Mouse (Mus musculus) midbrain, embryonic 16.5 days (tissue): ENCODE results near the gene Actl6b. TPM values are rescaled to one million over a fixed set of nuclear protein-coding genes. Genes with fewer than 3 reads are reported as not detected.

Experiments used
- ATAC-seq: fragments of 200-750 bp; cut with Nextera tagmentation; 2 replicates; pipeline ENCODE4 v1.8.0; 2017; ENCODE audit warnings: moderate TSS enrichment
- H3K27ac ChIP-seq: fragments of 300-500 bp; sonication (generic); 2 replicates; pipeline ENCODE4 v1.5.1; 2014; ENCODE audit warnings: mild to moderate bottlenecking, low read length, mixed read lengths
- H3K27me3 ChIP-seq: fragments of 300-500 bp; sonication (generic); 2 replicates; pipeline ENCODE4 v1.6.1; 2014; ENCODE audit warnings: low read depth, low read length, mixed read lengths; ENCODE audit not compliant: control insufficient read depth, insufficient read depth
- H3K36me3 ChIP-seq: fragments of 300-500 bp; sonication (generic); 2 replicates; pipeline ENCODE4 v1.6.1; 2014; ENCODE audit warnings: mild to moderate bottlenecking, low read length, moderate library complexity, mixed read lengths; ENCODE audit not compliant: control insufficient read depth, insufficient read depth
- H3K4me1 ChIP-seq: fragments of 300-500 bp; sonication (generic); 2 replicates; pipeline ENCODE4 v1.6.1; 2014; ENCODE audit warnings: mild to moderate bottlenecking, low read length, mixed read lengths; ENCODE audit not compliant: control insufficient read depth, insufficient read depth
- H3K4me2 ChIP-seq: fragments of 300-500 bp; sonication (generic); 2 replicates; pipeline ENCODE4 v1.6.1; 2014; ENCODE audit warnings: mild to moderate bottlenecking, low read length, mixed read lengths
- H3K4me3 ChIP-seq: fragments of 300-500 bp; sonication (generic); 2 replicates; pipeline ENCODE4 v1.5.1; 2014; ENCODE audit warnings: low read depth, mild to moderate bottlenecking, low read length, moderate library complexity, mixed read lengths
- H3K9ac ChIP-seq: fragments of 300-500 bp; sonication (generic); 2 replicates; pipeline ENCODE4 v1.6.1; 2014; ENCODE audit warnings: low read depth, low read length, mixed read lengths
- H3K9me3 ChIP-seq: fragments of 300-500 bp; sonication (generic); replicated peaks from 2 replicates; pipeline ENCODE4 v1.6.1; 2014; ENCODE audit warnings: mild to moderate bottlenecking, low read length, mixed read lengths; ENCODE audit not compliant: control insufficient read depth, poor library complexity, severe bottlenecking
- WGBS: fragments of 180-500 bp; shearing (Covaris S2); extraction: QIAGEN DNeasy Blood & Tissue Kit; methylation state at CpG from one replicate; pipeline ENCODE4 v1.1.7; 2014; 5-methylcytosine and 5-hydroxymethylcytosine counted together
- polyA plus RNA-seq: library from polyadenylated mRNA; unstranded; fragments of >200 nt; fragmentation: Nextera tagmentation; extraction: Ambion mirVana; gene quantifications from 2 replicates; pipeline ENCODE4 v1.2.1, GENCODE M21; 2015

The Actl6b gene
- polyA plus RNA-seq, 1 experiment from 2014 or later: 326 TPM

- Histone ChIP-seq H3K4me3 (peak overlapping the region; percentile 96), H3K27ac (peak overlapping the region; percentile 99), H3K9ac (peak overlapping the region; percentile 100), H3K27me3 (no peaks in the 10 kb centered on the region), H3K4me1 (peaks cover 20% of the 10 kb centered on the region), H3K36me3 (peaks cover 26% of the 10 kb centered on the region), H3K9me3 (no peaks in the 10 kb centered on the region), H3K4me2 (peak overlapping the region; percentile 90)
- WGBS: under 1% methylated on average over 19 of the region's 19 CpGs
- no peak for ATAC-seq
Observed at GRCm38 (mm10) chr5:137532131-137532807, 21.0 kb upstream of the Actl6b start.

GRCm38 (mm10) chr5:137532808-137533116 is 20.6 kb upstream of the Actl6b start:
- Histone ChIP-seq H3K27me3 (no peaks in the 10 kb centered on the region), H3K4me2 (peak overlapping the region; percentile 90), H3K27ac (peak overlapping the region; percentile 99), H3K4me1 (peaks cover 17% of the 10 kb centered on the region), H3K36me3 (peaks cover 23% of the 10 kb centered on the region), H3K4me3 (peak overlapping the region; percentile 96), H3K9ac (peak overlapping the region; percentile 100), H3K9me3 (no peaks in the 10 kb centered on the region)
- no peak for ATAC-seq
- 1% methylated on average over 9 of the region's 12 CpGs for WGBS

- Histone ChIP-seq H3K36me3 (peaks cover 18% of the 10 kb centered on the region), H3K27ac (peak within 1 kb of the TSS; percentile 99), H3K9me3 (no peaks in the 10 kb centered on the region), H3K4me1 (peaks cover 17% of the 10 kb centered on the region), H3K9ac (peak within 1 kb of the TSS; percentile 100), H3K4me3 (peak within 1 kb of the TSS; percentile 96), H3K4me2 (peak within 1 kb of the TSS; percentile 90), H3K27me3 (no peaks in the 10 kb centered on the region)
- under 1% methylated on average over 35 of the region's 40 CpGs for WGBS
- ATAC-seq: peak; percentile 57
Observed at GRCm38 (mm10) chr5:137533117-137533827, 20.0 kb upstream of the Actl6b start, which contains the start of the genes Epo and Gnb2. Gene Epo, minus strand, starts transcription at chr5:137533242. Gene Gnb2, minus strand, starts transcription at chr5:137533510.

- H3K36me3 ChIP-seq: peaks cover 5% of the 10 kb centered on the region
- H3K9ac ChIP-seq: no peak overlapping the region
- WGBS: 97% methylated on average over 3 of the region's 3 CpGs
- no peak for ATAC-seq
- H3K4me1 ChIP-seq: peaks cover 9% of the 10 kb centered on the region
- H3K4me2 ChIP-seq: no peak overlapping the region
- no peaks in the 10 kb centered on the region for H3K9me3 ChIP-seq
- no peak overlapping the region for H3K4me3 ChIP-seq
- no peak overlapping the region for H3K27ac ChIP-seq
- H3K27me3 ChIP-seq: no peaks in the 10 kb centered on the region
Observed at GRCm38 (mm10) chr5:137534762-137535161, 18.6 kb upstream of the Actl6b start.

GRCm38 (mm10) chr5:137535318-137535717 is 18.0 kb upstream of the Actl6b start:
- no peak for ATAC-seq
- Histone ChIP-seq H3K4me3 (no peak overlapping the region), H3K4me1 (peaks cover 4% of the 10 kb centered on the region), H3K36me3 (no peaks in the 10 kb centered on the region), H3K9ac (no peak overlapping the region), H3K27me3 (no peaks in the 10 kb centered on the region), H3K9me3 (no peaks in the 10 kb centered on the region), H3K4me2 (no peak overlapping the region), H3K27ac (no peak overlapping the region)
- 81% methylated on average over 9 of the region's 9 CpGs for WGBS

GRCm38 (mm10) chr5:137537461-137537860 is 15.9 kb upstream of the Actl6b start:
- no peak overlapping the region for H3K4me2 ChIP-seq
- H3K27me3 ChIP-seq: no peaks in the 10 kb centered on the region
- H3K4me1 ChIP-seq: peaks cover 3% of the 10 kb centered on the region; the same call in 1 of the 2 replicates
- no peak overlapping the region for H3K9ac ChIP-seq
- no peaks in the 10 kb centered on the region for H3K36me3 ChIP-seq
- no peak overlapping the region for H3K4me3 ChIP-seq
- 58% methylated on average over 4 of the region's 4 CpGs for WGBS
- no peak overlapping the region for H3K27ac ChIP-seq
- no peak for ATAC-seq
- no peaks in the 10 kb centered on the region for H3K9me3 ChIP-seq

GRCm38 (mm10) chr5:137539291-137539801 is 14.0 kb upstream of the Actl6b start:
- no peaks in the 10 kb centered on the region for H3K36me3 ChIP-seq
- H3K4me2 ChIP-seq: no peak overlapping the region
- no peak overlapping the region for H3K4me3 ChIP-seq
- WGBS: 52% methylated on average over 7 of the region's 7 CpGs
- no peaks in the 10 kb centered on the region; the same call in 1 of the 2 replicates for H3K4me1 ChIP-seq
- H3K27me3 ChIP-seq: no peaks in the 10 kb centered on the region
- no peak overlapping the region for H3K9ac ChIP-seq
- peak overlapping the region; percentile 10; the same call in 1 of the 2 replicates for H3K27ac ChIP-seq
- no peak for ATAC-seq
- H3K9me3 ChIP-seq: no peaks in the 10 kb centered on the region

- Histone ChIP-seq H3K4me3 (no peak overlapping the region), H3K27ac (no peak overlapping the region), H3K36me3 (no peaks in the 10 kb centered on the region), H3K9me3 (no peaks in the 10 kb centered on the region), H3K4me1 (no peaks in the 10 kb centered on the region; the same call in 1 of the 2 replicates), H3K27me3 (no peaks in the 10 kb centered on the region), H3K4me2 (no peak overlapping the region), H3K9ac (no peak overlapping the region)
- 76% methylated on average over 6 of the region's 6 CpGs for WGBS
- ATAC-seq: no peak
Observed at GRCm38 (mm10) chr5:137540991-137541390, 12.3 kb upstream of the Actl6b start.
